Mouse (Mus musculus) 3T3-L1 (cell line): Measurements from ENCODE around the gene Olfr1385.
"Not testable (repeated sequence)": the region's sequence is repeated elsewhere in the genome, so short reads cannot be mapped to it uniquely, and the experiment has no call there.

Source experiments
- DNase-seq: peaks from one replicate; pipeline ENCODE4 v3.0.0-alpha.2; 2015; ENCODE audit warnings: low read depth, low spot score

The Olfr1385 gene

GRCm38 (mm10) chr11:49488770-49489169, at the start of gene Olfr1385:
Gene Olfr1385, plus strand, starts transcription at chr11:49489070.
- not testable (repeated sequence) for DNase-seq

GRCm38 (mm10) chr11:49455043-49455442, 33.8 kb upstream of the Olfr1385 start, which contains the start of gene Olfr1387:
Gene Olfr1387, plus strand, starts transcription at chr11:49455343.
- no peak for DNase-seq

GRCm38 (mm10) chr11:49464746-49465145, 24.1 kb upstream of the Olfr1385 start, which contains the start of gene Olfr1386:
Gene Olfr1386, plus strand, starts transcription at chr11:49465046.
- DNase-seq, result not testable (repeated sequence)

- DNase-seq, result no peak
Measured at GRCm38 (mm10) chr11:49485973-49486372, 2.9 kb upstream of the Olfr1385 start.

GRCm38 (mm10) chr11:49518086-49518485, 29.2 kb downstream of the Olfr1385 start:
- no peak for DNase-seq

- DNase-seq, result no peak
Measured at GRCm38 (mm10) chr11:49519348-49519747, 30.5 kb downstream of the Olfr1385 start, which contains the start of gene Olfr1383. Gene Olfr1383, plus strand, starts transcription at chr11:49519648.

GRCm38 (mm10) chr11:49527947-49528346, 39.1 kb downstream of the Olfr1385 start, which contains the start of gene Olfr1382:
Gene Olfr1382, plus strand, starts transcription at chr11:49528247.
- no peak for DNase-seq

- peak; percentile 68 for DNase-seq
Measured at GRCm38 (mm10) chr11:49532761-49533160, 43.9 kb downstream of the Olfr1385 start.

- DNase-seq, result peak; percentile 49
Measured at GRCm38 (mm10) chr11:49536631-49537030, 47.8 kb downstream of the Olfr1385 start.

- DNase-seq, result not testable (repeated sequence)
Measured at GRCm38 (mm10) chr11:49543149-49543548, 54.3 kb downstream of the Olfr1385 start, which contains the start of gene Olfr1381. Gene Olfr1381, plus strand, starts transcription at chr11:49543449.
